Mouse (Mus musculus): Measurements from ENCODE around the gene Tspan4. TPM values are rescaled to one million over a fixed set of nuclear protein-coding genes. Genes with fewer than 3 reads are reported as not detected.
A peak's percentile ranks its signal among the peaks of the same experiment; 100 is the strongest.

Gene Tspan4
- polyA plus RNA-seq, 1 experiment from 2014 or later: 21.2 TPM

GRCm38 (mm10) chr7:141481498-141482401 lies 6.7 kb downstream of the Tspan4 start:
- WGBS: under 1% methylated on average over 79 of the region's 81 CpGs
- H3K9me3 ChIP-seq (ENCODE audit: control insufficient read depth, low read length): no peaks in the 10 kb centered on the region
- H3K4me3 ChIP-seq (ENCODE audit: low read depth, low read length): peak overlapping the region; percentile 52
- H3K27me3 ChIP-seq (ENCODE audit: control insufficient read depth, insufficient read depth, low read length): peaks cover 10% of the 10 kb centered on the region
- peak overlapping the region; percentile 41 for H3K9ac ChIP-seq (ENCODE audit: low read length)
- H3K4me1 ChIP-seq (ENCODE audit: control insufficient read depth, insufficient read depth, low read length): peaks cover 7% of the 10 kb centered on the region; the same call in 1 of the 2 replicates
- peak overlapping the region; percentile 98 for H3K4me2 ChIP-seq (ENCODE audit: low read depth, severe bottlenecking)
- DNase-seq (ENCODE audit: low spot score) (peak; percentile 67), ATAC-seq (ENCODE audit: insufficient number of reproducible peaks, low FRiP score, low TSS enrichment, low read depth) (peak; percentile 33; the same call in 1 of the 2 replicates)
- no peak overlapping the region for H3K27ac ChIP-seq (replicated peaks; ENCODE audit: low read depth, low read length)
- H3K36me3 ChIP-seq (ENCODE audit: control insufficient read depth, insufficient read depth, low read length): no peaks in the 10 kb centered on the region

GRCm38 (mm10) chr7:141482531-141483024 lies 7.5 kb downstream of the Tspan4 start:
- peak overlapping the region; percentile 98 for H3K4me2 ChIP-seq (ENCODE audit: low read depth, severe bottlenecking)
- H3K9me3 ChIP-seq (ENCODE audit: control insufficient read depth, low read length): no peaks in the 10 kb centered on the region
- no peak overlapping the region for H3K27ac ChIP-seq (replicated peaks; ENCODE audit: low read depth, low read length)
- no peaks in the 10 kb centered on the region for H3K36me3 ChIP-seq (ENCODE audit: control insufficient read depth, insufficient read depth, low read length)
- peak overlapping the region; percentile 52 for H3K4me3 ChIP-seq (ENCODE audit: low read depth, low read length)
- H3K4me1 ChIP-seq (ENCODE audit: control insufficient read depth, insufficient read depth, low read length): 0 out of 2 replicates have a peak, but pooled peaks cover 3% of the 10 kb centered on the region
- no peak overlapping the region for H3K9ac ChIP-seq (ENCODE audit: low read length)
- H3K27me3 ChIP-seq (ENCODE audit: control insufficient read depth, insufficient read depth, low read length): peaks cover 10% of the 10 kb centered on the region
- DNase-seq (ENCODE audit: low spot score) (peak; percentile 43), ATAC-seq (ENCODE audit: insufficient number of reproducible peaks, low FRiP score, low TSS enrichment, low read depth) (no peak)
- 11% methylated on average over 11 of the region's 11 CpGs for WGBS

GRCm38 (mm10) chr7:141483114-141483653 lies 8.1 kb downstream of the Tspan4 start:
- Histone ChIP-seq H3K9ac (ENCODE audit: low read length) (no peak overlapping the region), H3K4me3 (ENCODE audit: low read depth, low read length) (no peak overlapping the region), H3K36me3 (ENCODE audit: control insufficient read depth, insufficient read depth, low read length) (no peaks in the 10 kb centered on the region), H3K27ac (replicated peaks; ENCODE audit: low read depth, low read length) (no peak overlapping the region), H3K27me3 (ENCODE audit: control insufficient read depth, insufficient read depth, low read length) (peaks cover 10% of the 10 kb centered on the region), H3K4me2 (ENCODE audit: low read depth, severe bottlenecking) (no peak overlapping the region), H3K4me1 (ENCODE audit: control insufficient read depth, insufficient read depth, low read length) (0 out of 2 replicates have a peak, but pooled peaks cover 3% of the 10 kb centered on the region), H3K9me3 (ENCODE audit: control insufficient read depth, low read length) (no peaks in the 10 kb centered on the region)
- ATAC-seq (ENCODE audit: insufficient number of reproducible peaks, low FRiP score, low TSS enrichment, low read depth) (no peak), DNase-seq (ENCODE audit: low spot score) (no peak)
- 71% methylated on average over 6 of the region's 6 CpGs for WGBS

- DNase-seq (ENCODE audit: low spot score) (no peak), ATAC-seq (ENCODE audit: insufficient number of reproducible peaks, low FRiP score, low TSS enrichment, low read depth) (no peak)
- no peak overlapping the region for H3K4me3 ChIP-seq (ENCODE audit: low read depth, low read length)
- no peak overlapping the region for H3K27ac ChIP-seq (replicated peaks; ENCODE audit: low read depth, low read length)
- H3K9me3 ChIP-seq (ENCODE audit: control insufficient read depth, low read length): no peaks in the 10 kb centered on the region
- H3K4me1 ChIP-seq (ENCODE audit: control insufficient read depth, insufficient read depth, low read length): 0 out of 2 replicates have a peak, but pooled peaks cover 3% of the 10 kb centered on the region
- H3K36me3 ChIP-seq (ENCODE audit: control insufficient read depth, insufficient read depth, low read length): no peaks in the 10 kb centered on the region
- 69% methylated on average over 5 of the region's 5 CpGs for WGBS
- no peak overlapping the region for H3K4me2 ChIP-seq (ENCODE audit: low read depth, severe bottlenecking)
- peaks cover 10% of the 10 kb centered on the region for H3K27me3 ChIP-seq (ENCODE audit: control insufficient read depth, insufficient read depth, low read length)
- no peak overlapping the region for H3K9ac ChIP-seq (ENCODE audit: low read length)
Measured at GRCm38 (mm10) chr7:141484186-141485120, 9.4 kb downstream of the Tspan4 start.

GRCm38 (mm10) chr7:141485186-141485585 lies 10.1 kb downstream of the Tspan4 start:
- Histone ChIP-seq H3K27me3 (ENCODE audit: control insufficient read depth, insufficient read depth, low read length) (peaks cover 10% of the 10 kb centered on the region), H3K27ac (replicated peaks; ENCODE audit: low read depth, low read length) (no peak overlapping the region), H3K4me3 (ENCODE audit: low read depth, low read length) (no peak overlapping the region), H3K9ac (ENCODE audit: low read length) (no peak overlapping the region), H3K9me3 (ENCODE audit: control insufficient read depth, low read length) (no peaks in the 10 kb centered on the region), H3K4me1 (ENCODE audit: control insufficient read depth, insufficient read depth, low read length) (0 out of 2 replicates have a peak, but pooled peaks cover 3% of the 10 kb centered on the region), H3K4me2 (ENCODE audit: low read depth, severe bottlenecking) (no peak overlapping the region), H3K36me3 (ENCODE audit: control insufficient read depth, insufficient read depth, low read length) (no peaks in the 10 kb centered on the region)
- 94% methylated on average over 2 of the region's 2 CpGs for WGBS
- no peak for ATAC-seq (ENCODE audit: insufficient number of reproducible peaks, low FRiP score, low TSS enrichment, low read depth)
- DNase-seq (ENCODE audit: low spot score): no peak

- Histone ChIP-seq H3K27ac (replicated peaks; ENCODE audit: low read depth, low read length) (no peak overlapping the region), H3K9ac (ENCODE audit: low read length) (no peak overlapping the region), H3K4me1 (ENCODE audit: control insufficient read depth, insufficient read depth, low read length) (0 out of 2 replicates have a peak, but pooled peaks cover 3% of the 10 kb centered on the region), H3K4me3 (ENCODE audit: low read depth, low read length) (no peak overlapping the region), H3K27me3 (ENCODE audit: control insufficient read depth, insufficient read depth, low read length) (peaks cover 10% of the 10 kb centered on the region), H3K36me3 (ENCODE audit: control insufficient read depth, insufficient read depth, low read length) (no peaks in the 10 kb centered on the region), H3K9me3 (ENCODE audit: control insufficient read depth, low read length) (no peaks in the 10 kb centered on the region), H3K4me2 (ENCODE audit: low read depth, severe bottlenecking) (no peak overlapping the region)
- DNase-seq (ENCODE audit: low spot score): no peak
- ATAC-seq (ENCODE audit: insufficient number of reproducible peaks, low FRiP score, low TSS enrichment, low read depth): no peak
- 93% methylated on average over 2 of the region's 2 CpGs for WGBS
Measured at GRCm38 (mm10) chr7:141485606-141486005, 10.6 kb downstream of the Tspan4 start.

GRCm38 (mm10) chr7:141486239-141486638 lies 11.2 kb downstream of the Tspan4 start:
- Histone ChIP-seq H3K4me3 (ENCODE audit: low read depth, low read length) (no peak overlapping the region), H3K4me1 (ENCODE audit: control insufficient read depth, insufficient read depth, low read length) (0 out of 2 replicates have a peak, but pooled peaks cover 3% of the 10 kb centered on the region), H3K9ac (ENCODE audit: low read length) (no peak overlapping the region), H3K27me3 (ENCODE audit: control insufficient read depth, insufficient read depth, low read length) (peaks cover 10% of the 10 kb centered on the region), H3K27ac (replicated peaks; ENCODE audit: low read depth, low read length) (no peak overlapping the region), H3K36me3 (ENCODE audit: control insufficient read depth, insufficient read depth, low read length) (no peaks in the 10 kb centered on the region), H3K9me3 (ENCODE audit: control insufficient read depth, low read length) (no peaks in the 10 kb centered on the region), H3K4me2 (ENCODE audit: low read depth, severe bottlenecking) (no peak overlapping the region)
- WGBS: 72% methylated on average over 1 of the region's 1 CpGs
- no peak for ATAC-seq (ENCODE audit: insufficient number of reproducible peaks, low FRiP score, low TSS enrichment, low read depth)
- DNase-seq (ENCODE audit: low spot score): no peak

Measured in limb, embryonic 11.5 days (tissue).